Mouse (Mus musculus) kidney, embryonic 16.5 days (tissue): ENCODE data around the gene Parp2. TPM values are rescaled to one million over a fixed set of nuclear protein-coding genes. Genes with fewer than 3 reads are reported as not detected.
A peak's percentile ranks its signal among the peaks of the same experiment; 100 is the strongest.

ENCODE experiments used
- ATAC-seq: fragments of 200-750 bp; cut with Nextera tagmentation; 2 replicates; pipeline ENCODE4 v1.8.0; 2017; ENCODE audit warnings: moderate TSS enrichment; ENCODE audit not compliant: low FRiP score, low TSS enrichment
- H3K27ac ChIP-seq: fragments of 300-500 bp; sonication (generic); 2 replicates; pipeline ENCODE4 v1.5.1; 2014; ENCODE audit warnings: low read length
- H3K27me3 ChIP-seq: fragments of 300-500 bp; sonication (generic); 2 replicates; pipeline ENCODE4 v1.6.1; 2014; ENCODE audit warnings: low read length, control low read depth, mixed read lengths; ENCODE audit not compliant: insufficient read depth
- H3K36me3 ChIP-seq: fragments of 300-500 bp; sonication (generic); 2 replicates; pipeline ENCODE4 v1.6.1; 2014; ENCODE audit warnings: low read length, control low read depth, mixed read lengths; ENCODE audit not compliant: insufficient read depth
- H3K4me1 ChIP-seq: fragments of 300-500 bp; sonication (generic); 2 replicates; pipeline ENCODE4 v1.6.1; 2014; ENCODE audit warnings: low read length, control low read depth, mixed read lengths; ENCODE audit not compliant: insufficient read depth
- H3K4me2 ChIP-seq: fragments of 300-500 bp; sonication (generic); replicated peaks from 2 replicates; pipeline ENCODE4 v1.6.1; 2014; ENCODE audit warnings: low read depth, low read length
- H3K4me3 ChIP-seq: fragments of 300-500 bp; sonication (generic); 2 replicates; pipeline ENCODE4 v1.5.1; 2014; ENCODE audit warnings: mild to moderate bottlenecking, low read length
- H3K9ac ChIP-seq: fragments of 300-500 bp; sonication (generic); replicated peaks from 2 replicates; pipeline ENCODE4 v1.6.1; 2014; ENCODE audit warnings: low read length
- H3K9me3 ChIP-seq: fragments of 300-500 bp; sonication (generic); 2 replicates; pipeline ENCODE4 v1.6.1; 2016; ENCODE audit warnings: low read length, control low read depth
- WGBS: fragments of 180-500 bp; shearing (Covaris S2); extraction: QIAGEN DNeasy Blood & Tissue Kit; methylation state at CpG from one replicate; pipeline ENCODE4 v1.1.7; 2014; 5-methylcytosine and 5-hydroxymethylcytosine counted together
- polyA plus RNA-seq: library from polyadenylated mRNA; unstranded; fragments of >200 nt; fragmentation: Nextera tagmentation; extraction: Ambion mirVana; gene quantifications from 2 replicates; pipeline ENCODE4 v1.2.1, GENCODE M21; 2015

The Parp2 gene
- polyA plus RNA-seq: 61.8 and 70.2 TPM in 2 replicates

DNA sequence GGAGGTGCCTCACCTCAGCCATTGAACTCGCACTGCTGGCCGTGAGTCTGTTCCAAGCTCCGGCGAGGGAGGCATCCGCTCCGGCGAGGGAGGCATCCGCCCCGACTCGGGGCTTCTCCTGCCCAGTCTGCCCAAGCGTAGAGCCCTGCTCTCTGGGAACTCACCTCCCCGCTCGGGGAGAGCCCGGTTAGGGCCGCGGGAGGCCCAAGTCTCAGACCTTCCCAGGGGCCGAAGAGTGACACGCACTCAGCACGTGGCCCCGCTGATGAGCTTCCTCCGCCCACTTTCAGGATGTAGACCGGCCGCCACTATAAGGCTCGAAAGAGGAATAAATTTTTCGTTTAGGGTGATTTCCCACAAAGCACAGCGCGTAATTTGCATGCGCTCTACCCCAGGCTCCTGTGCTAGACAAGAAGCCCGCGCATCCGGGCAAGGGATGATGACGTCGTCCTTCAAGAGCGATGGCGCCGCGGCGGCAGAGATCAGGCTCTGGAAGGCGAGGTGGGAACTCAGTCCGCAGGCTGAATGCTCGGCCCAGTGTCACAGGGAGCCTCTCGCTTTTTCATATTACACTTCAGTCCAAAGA lies at the start of gene Parp2, which contains the start of gene Ccnb1ip1:
Gene Parp2, plus strand, starts transcription at position 355 of the 586 bp plus-strand sequence.
Gene Ccnb1ip1, minus strand, starts transcription at position 246 of the 586 bp plus-strand sequence.
- under 1% methylated on average over 42 of the region's 42 CpGs for WGBS
- peaks cover 5% of the 10 kb centered on the region; the same call in 1 of the 2 replicates for H3K36me3 ChIP-seq

DNA sequence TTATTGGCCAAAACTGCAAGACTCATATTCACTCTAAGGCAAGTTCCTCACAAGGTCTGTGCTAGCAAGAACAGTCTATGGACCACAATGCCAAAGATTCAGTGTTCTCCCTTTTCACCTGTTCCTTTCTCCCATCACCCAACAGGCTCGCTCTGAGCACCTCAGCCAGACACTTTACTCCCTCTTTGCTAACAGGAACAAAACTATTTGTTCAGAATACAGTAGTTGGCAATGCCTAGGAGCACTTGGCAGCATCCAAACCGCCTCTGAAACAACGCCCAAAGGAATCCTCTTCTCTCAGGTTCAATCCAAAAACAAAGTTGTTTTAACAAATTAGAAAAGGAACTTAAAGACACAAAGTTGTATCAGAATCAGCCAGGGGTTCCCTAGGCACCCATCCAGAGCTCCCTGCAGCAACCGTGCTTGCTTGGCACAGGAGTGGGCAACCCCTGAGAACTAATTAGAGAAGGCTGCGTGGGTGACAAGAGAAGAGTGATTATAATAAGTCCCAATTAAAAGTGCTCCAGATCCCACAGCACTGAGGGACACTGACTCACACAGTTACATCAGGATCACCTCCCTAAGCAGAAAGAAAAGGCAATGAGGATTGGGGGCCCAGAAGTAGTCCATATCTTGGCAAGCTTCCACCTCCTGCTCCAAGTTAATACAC lies 49.1 kb upstream of the Parp2 start:
- H3K27ac ChIP-seq: no peak overlapping the region
- no peak for ATAC-seq
- H3K36me3 ChIP-seq: peaks cover 5% of the 10 kb centered on the region; the same call in 1 of the 2 replicates
- no peaks in the 10 kb centered on the region for H3K4me1 ChIP-seq
- no peaks in the 10 kb centered on the region for H3K27me3 ChIP-seq
- 82% methylated on average over 5 of the region's 5 CpGs for WGBS
- no peak overlapping the region for H3K4me3 ChIP-seq
- no peak overlapping the region for H3K4me2 ChIP-seq
- no peak overlapping the region for H3K9ac ChIP-seq
- no peaks in the 10 kb centered on the region for H3K9me3 ChIP-seq

More for the DNA sequence above, at the start of gene Parp2, which contains the start of gene Ccnb1ip1:
- no peaks in the 10 kb centered on the region for H3K27me3 ChIP-seq
- peak within 1 kb of the TSS; percentile 89 for H3K27ac ChIP-seq
- peak within 1 kb of the TSS; percentile 85 for H3K9ac ChIP-seq
- H3K4me1 ChIP-seq: peaks cover 4% of the 10 kb centered on the region
- H3K4me2 ChIP-seq: peak within 1 kb of the TSS; percentile 65
- ATAC-seq: peak; percentile 100
- peak within 1 kb of the TSS; percentile 73 for H3K4me3 ChIP-seq
- H3K9me3 ChIP-seq: no peaks in the 10 kb centered on the region

DNA sequence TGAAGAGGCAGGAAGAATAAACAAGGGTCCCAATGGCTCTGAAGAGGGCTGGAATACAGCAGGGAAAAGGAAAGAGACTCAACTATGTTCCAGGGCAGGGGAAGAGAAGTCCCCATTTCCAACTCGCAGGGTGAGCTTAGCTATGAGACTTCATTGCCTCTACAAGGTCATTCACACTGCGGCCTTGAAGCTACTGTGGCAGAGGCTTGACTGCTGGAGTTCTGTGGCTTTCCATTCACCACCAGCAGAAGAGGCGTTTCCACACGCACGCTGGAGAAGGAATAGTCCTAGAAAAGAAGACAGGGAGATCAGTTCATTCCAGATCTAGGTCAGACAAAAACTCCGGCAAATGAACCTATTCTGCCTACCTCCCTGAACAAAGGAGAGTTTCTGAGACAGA lies 41.9 kb upstream of the Parp2 start:
- no peak for ATAC-seq
- Histone ChIP-seq H3K27me3 (no peaks in the 10 kb centered on the region), H3K27ac (no peak overlapping the region), H3K36me3 (peaks cover 48% of the 10 kb centered on the region), H3K4me3 (no peak overlapping the region), H3K4me1 (no peaks in the 10 kb centered on the region), H3K9me3 (no peaks in the 10 kb centered on the region), H3K4me2 (no peak overlapping the region), H3K9ac (no peak overlapping the region)
- 94% methylated on average over 6 of the region's 6 CpGs for WGBS

DNA sequence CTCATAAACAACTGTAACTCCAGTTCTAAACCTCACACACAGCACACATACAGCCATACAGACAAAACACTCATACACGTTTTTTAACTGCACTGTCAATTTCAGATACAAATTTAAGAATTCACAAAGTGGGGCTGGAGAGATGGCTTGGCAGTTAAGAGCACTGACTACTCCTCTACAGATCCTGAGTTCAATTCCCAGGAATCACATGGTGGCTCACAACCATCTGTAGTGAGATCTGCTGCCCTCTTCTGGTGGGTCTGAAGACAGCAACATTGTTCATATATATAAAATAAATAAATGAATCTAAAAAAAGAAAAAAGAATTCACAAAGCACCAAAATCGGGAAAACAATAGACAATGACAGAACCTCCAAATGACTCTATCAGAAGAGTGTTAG lies 36.3 kb upstream of the Parp2 start:
- no peaks in the 10 kb centered on the region for H3K4me1 ChIP-seq
- ATAC-seq: no peak
- H3K4me3 ChIP-seq: no peak overlapping the region
- H3K27ac ChIP-seq: no peak overlapping the region
- H3K9ac ChIP-seq: no peak overlapping the region
- peaks cover 73% of the 10 kb centered on the region for H3K36me3 ChIP-seq
- 92% methylated on average over 2 of the region's 2 CpGs for WGBS
- no peak overlapping the region for H3K4me2 ChIP-seq
- H3K27me3 ChIP-seq: no peaks in the 10 kb centered on the region
- H3K9me3 ChIP-seq: no peaks in the 10 kb centered on the region

DNA sequence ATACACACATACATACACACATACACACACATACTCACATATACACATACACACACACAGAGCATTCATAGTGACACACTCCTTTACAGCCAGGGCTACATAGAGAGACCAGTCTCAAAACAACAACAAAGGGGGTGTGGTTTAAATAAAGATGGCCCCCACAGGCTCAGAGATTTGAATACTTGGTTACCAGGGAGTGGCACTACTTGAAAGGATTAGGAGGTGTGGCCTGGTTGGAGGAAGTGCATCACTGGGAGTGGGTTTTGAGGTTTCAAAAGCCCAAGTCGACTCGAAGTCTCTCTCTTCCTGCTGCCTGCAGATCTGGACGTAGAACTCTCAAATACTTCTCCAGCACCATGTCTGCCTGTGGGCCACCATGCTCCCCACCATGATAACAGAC lies 25.5 kb upstream of the Parp2 start:
- no peak overlapping the region for H3K4me2 ChIP-seq
- no peak overlapping the region for H3K27ac ChIP-seq
- H3K27me3 ChIP-seq: no peaks in the 10 kb centered on the region
- H3K36me3 ChIP-seq: peaks cover 20% of the 10 kb centered on the region
- H3K4me3 ChIP-seq: no peak overlapping the region
- no peak; the same call in 1 of the 2 replicates for ATAC-seq
- no peaks in the 10 kb centered on the region for H3K9me3 ChIP-seq
- 96% methylated on average over 3 of the region's 3 CpGs for WGBS
- peaks cover 7% of the 10 kb centered on the region; the same call in 1 of the 2 replicates for H3K4me1 ChIP-seq
- H3K9ac ChIP-seq: no peak overlapping the region

DNA sequence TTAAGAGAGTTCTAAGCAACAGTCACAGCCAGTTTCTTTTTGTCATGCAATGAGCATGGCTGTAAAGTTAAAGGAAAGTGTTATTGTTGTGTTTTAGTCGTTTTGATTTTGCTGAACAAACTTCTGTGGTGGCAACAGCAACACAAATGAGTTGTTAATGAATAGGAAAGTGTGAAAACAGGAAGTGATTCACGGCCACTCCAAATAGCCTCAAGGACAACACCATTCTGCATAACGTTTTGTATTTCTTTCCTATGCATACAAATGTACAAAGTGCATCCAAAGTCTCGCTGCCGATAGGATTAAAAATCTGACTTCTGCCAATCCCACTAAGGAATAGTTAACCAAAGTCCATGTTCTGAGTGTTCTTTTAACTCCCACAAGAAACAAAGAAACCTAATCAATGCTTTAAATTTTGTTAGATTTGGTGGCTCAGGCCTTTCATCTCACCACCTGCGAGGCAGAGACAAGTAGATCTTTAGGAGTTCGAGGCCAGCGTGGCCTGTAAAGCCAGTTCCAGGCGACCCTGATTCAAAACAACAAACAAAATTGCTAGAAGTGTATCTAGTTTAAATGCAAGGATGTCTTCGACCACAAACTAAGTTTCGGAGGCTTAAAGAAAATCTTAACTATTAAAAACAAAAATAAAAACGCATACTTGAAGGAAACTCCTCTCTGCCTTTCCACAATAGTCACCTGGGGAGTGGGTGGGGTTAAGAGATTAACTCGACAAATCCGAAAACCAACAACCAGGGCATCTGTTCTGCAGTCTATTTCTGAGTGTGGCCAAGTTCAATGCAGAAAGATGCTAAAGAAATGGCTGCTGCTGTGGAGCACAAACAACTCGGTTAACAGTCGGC lies 23.0 kb upstream of the Parp2 start:
- Histone ChIP-seq H3K9me3 (no peaks in the 10 kb centered on the region), H3K4me2 (peak overlapping the region; percentile 59), H3K27ac (peak overlapping the region; percentile 12; the same call in 1 of the 2 replicates), H3K9ac (peak overlapping the region; percentile 77), H3K4me1 (peaks cover 7% of the 10 kb centered on the region; the same call in 1 of the 2 replicates), H3K4me3 (peak overlapping the region; percentile 75), H3K27me3 (no peaks in the 10 kb centered on the region), H3K36me3 (peaks cover 15% of the 10 kb centered on the region; the same call in 1 of the 2 replicates)
- WGBS: 24% methylated on average over 16 of the region's 16 CpGs
- ATAC-seq: no peak

DNA sequence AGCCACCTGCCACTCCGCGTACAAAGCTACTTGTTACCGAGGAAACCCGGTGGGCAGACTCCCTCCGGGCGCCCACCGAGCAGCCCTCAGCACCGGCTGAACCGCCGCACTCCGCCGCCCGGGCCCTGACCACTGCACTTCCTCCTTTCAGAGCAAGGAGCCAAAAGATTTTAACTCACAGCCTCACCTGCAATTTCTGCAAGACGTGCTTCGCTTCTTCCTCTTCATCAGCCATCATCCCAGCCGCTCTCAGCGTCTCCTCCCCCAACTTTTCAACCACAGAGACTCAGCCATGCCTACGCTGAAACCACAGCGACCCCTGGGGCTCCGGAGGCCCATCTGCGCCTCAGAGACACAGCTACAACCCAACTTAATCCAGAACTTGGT lies 22.4 kb upstream of the Parp2 start, which contains the start of gene Ttc5:
Gene Ttc5, minus strand, starts transcription at position 269 of the 387 bp plus-strand sequence.
- ATAC-seq: peak; percentile 94
- WGBS: under 1% methylated on average over 21 of the region's 21 CpGs
- H3K9me3 ChIP-seq: no peaks in the 10 kb centered on the region
- peak within 1 kb of the TSS; percentile 75 for H3K4me3 ChIP-seq
- H3K27ac ChIP-seq: peak within 1 kb of the TSS; percentile 12; the same call in 1 of the 2 replicates
- H3K4me1 ChIP-seq: peaks cover 7% of the 10 kb centered on the region; the same call in 1 of the 2 replicates
- peak within 1 kb of the TSS; percentile 77 for H3K9ac ChIP-seq
- no peaks in the 10 kb centered on the region for H3K27me3 ChIP-seq
- peak within 1 kb of the TSS; percentile 59 for H3K4me2 ChIP-seq
- H3K36me3 ChIP-seq: peaks cover 14% of the 10 kb centered on the region; the same call in 1 of the 2 replicates

DNA sequence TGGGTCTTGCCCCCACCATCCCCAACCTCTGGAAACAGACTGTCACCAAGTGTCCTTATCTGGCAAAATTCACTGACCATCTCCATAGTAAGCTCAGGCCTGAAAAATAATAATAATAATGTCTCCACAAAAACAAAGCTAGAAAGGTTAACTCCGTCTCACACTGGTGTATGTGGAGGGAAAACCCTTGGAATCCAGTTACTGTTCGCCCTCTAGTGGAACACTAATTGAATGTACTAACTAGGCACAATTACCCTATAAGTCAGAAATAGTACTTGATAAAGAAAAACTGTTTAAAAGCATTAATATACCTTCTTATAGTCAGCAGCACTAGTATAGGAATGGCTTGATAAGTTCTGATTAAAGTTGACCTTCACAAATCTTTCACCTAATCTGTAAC lies 19.5 kb upstream of the Parp2 start:
- H3K4me3 ChIP-seq: no peak overlapping the region
- no peaks in the 10 kb centered on the region for H3K9me3 ChIP-seq
- H3K27me3 ChIP-seq: no peaks in the 10 kb centered on the region
- H3K9ac ChIP-seq: no peak overlapping the region
- H3K4me1 ChIP-seq: peaks cover 7% of the 10 kb centered on the region; the same call in 1 of the 2 replicates
- ATAC-seq: no peak
- H3K36me3 ChIP-seq: no peaks in the 10 kb centered on the region
- no peak overlapping the region for H3K27ac ChIP-seq
- H3K4me2 ChIP-seq: no peak overlapping the region
- 7% methylated on average over 2 of the region's 2 CpGs for WGBS

DNA sequence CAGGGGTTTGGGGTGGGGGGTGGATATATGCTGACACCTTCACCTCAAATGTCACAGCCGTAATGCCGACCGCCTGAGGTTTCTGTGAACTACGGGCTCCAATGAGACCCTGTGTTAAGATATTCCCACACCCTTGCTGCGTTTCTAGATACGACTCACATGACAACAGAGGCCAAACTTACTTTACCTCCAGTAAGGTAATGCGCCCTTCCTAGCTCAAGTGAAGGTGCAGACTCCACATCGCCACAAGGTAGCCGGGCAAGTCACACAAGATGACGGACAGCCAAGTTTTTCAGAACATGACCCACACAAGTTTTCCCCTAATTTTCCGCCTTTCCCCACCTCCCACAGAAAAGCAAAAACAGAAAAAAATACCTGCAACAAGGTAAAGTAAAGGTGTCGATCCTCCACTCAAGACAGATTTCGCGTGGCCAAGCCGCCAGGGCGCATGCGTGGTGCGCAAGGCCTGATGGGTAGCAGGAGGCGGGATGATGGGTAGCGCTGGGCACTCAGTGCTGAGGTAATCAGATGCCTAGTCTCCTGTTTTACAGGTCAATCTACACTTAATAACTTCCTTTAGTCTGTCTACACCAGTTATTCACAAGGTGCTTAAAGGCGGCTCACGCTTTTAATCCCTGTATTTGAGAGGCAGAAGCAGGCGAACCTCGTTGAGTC lies 12.2 kb upstream of the Parp2 start:
- no peak for ATAC-seq
- Histone ChIP-seq H3K4me3 (no peak overlapping the region), H3K9me3 (no peaks in the 10 kb centered on the region), H3K4me1 (no peaks in the 10 kb centered on the region), H3K27ac (no peak overlapping the region), H3K27me3 (no peaks in the 10 kb centered on the region), H3K4me2 (no peak overlapping the region), H3K9ac (no peak overlapping the region), H3K36me3 (no peaks in the 10 kb centered on the region)
- 94% methylated on average over 24 of the region's 24 CpGs for WGBS
